Mouse (Mus musculus): Measurements from ENCODE around the gene Simc1.
A peak's percentile ranks its signal among the peaks of the same experiment; 100 is the strongest.
"Not testable (repeated sequence)": the region's sequence is repeated elsewhere in the genome, so short reads cannot be mapped to it uniquely, and the experiment has no call there.

Simc1 gene

GRCm38 (mm10) chr13:54503604-54504521, at the start of gene Simc1:
Gene Simc1 (plus strand): TSS chr13:54503779.
- no peak for DNase-seq (ENCODE audit: low spot score)

DNA sequence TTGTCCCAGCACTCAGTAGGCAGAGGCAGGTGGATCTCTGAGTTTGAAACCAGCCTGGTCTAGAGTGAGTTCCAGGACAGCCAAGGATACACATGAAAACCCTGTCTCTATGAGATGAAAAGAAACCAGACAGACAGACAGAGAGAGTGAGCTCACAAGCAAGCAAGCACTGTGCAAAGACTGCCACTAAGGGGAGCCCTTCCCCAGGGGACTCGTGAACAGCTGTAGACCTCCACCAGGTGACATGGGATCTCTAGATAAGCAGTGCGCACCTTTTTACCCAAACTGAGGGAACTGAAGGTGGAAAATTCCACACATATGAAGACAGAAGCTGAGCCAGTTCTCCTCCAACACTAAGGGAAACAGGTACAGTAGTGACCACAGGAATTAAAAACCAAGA, 46.5 kb upstream of the Simc1 start:
- DNase-seq (ENCODE audit: low spot score), result no peak

GRCm38 (mm10) chr13:54459282-54459681, 44.3 kb upstream of the Simc1 start:
- no peak for DNase-seq (ENCODE audit: low spot score)

GRCm38 (mm10) chr13:54468098-54469011, 35.2 kb upstream of the Simc1 start, which contains the start of gene Thoc3:
Gene Thoc3 (minus strand): TSS chr13:54468849.
- peak; percentile 50 for DNase-seq (ENCODE audit: low spot score)

- no peak for DNase-seq (ENCODE audit: low spot score)
Measured at GRCm38 (mm10) chr13:54469012-54469354, 34.6 kb upstream of the Simc1 start.

GRCm38 (mm10) chr13:54471967-54472366, 31.6 kb upstream of the Simc1 start:
- DNase-seq (ENCODE audit: low spot score), result no peak

DNA sequence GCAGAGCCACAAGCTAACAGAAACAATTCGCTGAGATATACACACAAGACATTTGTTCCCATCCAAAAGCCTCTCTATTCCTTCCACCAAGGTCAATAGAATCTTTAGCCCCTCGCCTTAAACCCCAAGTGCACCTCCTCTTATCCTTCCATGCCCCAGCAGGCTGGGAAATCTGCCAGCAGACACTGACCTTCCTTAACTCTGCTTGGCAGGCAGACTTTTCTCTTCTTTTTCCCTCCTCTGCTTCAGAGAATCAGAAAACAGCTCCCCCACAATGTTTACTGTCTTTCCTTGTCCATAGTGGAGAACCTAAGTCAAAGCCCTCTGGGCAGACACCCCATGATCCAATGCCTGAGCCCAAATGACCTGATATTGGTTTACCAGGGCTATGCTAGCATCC, 28.6 kb upstream of the Simc1 start:
- no peak for DNase-seq (ENCODE audit: low spot score)

DNA sequence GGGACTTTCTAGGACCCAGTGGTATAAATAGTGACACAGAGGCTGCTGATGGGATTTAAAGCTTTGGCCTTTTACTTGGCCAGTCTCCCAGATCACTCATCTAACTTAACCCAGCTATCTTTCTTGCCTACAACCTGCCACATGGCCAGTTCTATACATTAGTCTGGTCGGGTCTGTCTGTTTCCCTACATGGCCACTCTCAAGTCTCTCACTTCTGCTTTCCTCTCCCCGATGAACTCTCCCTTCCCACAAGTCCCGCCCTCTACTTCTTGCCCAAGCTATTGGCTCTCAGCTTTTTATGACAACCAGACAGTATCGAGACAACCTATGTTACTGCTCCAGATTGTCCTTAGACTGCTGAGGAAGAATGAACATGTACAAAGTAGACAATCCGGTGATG, 27.9 kb upstream of the Simc1 start:
- no peak for DNase-seq (ENCODE audit: low spot score)

DNA sequence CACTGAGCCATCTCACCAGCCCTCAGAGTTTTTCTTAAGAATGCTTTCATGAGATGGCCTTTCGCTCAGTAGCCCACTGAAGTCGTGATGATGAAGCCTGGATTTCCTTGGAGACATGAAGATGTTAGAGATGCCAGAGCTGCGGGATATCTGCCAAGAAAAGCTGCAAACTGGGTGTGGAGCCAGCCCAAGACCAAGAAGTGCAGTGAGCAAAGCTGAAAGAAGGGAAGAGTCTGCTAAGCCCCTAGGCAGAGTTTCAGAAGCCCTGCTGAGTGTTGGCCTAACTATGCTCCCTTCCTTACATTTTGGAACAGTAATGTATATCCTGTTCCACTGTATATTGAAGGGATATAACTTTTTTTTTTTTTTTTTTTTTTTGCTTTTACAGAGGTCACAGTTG, 24.3 kb upstream of the Simc1 start:
- no peak for DNase-seq (ENCODE audit: low spot score)

DNA sequence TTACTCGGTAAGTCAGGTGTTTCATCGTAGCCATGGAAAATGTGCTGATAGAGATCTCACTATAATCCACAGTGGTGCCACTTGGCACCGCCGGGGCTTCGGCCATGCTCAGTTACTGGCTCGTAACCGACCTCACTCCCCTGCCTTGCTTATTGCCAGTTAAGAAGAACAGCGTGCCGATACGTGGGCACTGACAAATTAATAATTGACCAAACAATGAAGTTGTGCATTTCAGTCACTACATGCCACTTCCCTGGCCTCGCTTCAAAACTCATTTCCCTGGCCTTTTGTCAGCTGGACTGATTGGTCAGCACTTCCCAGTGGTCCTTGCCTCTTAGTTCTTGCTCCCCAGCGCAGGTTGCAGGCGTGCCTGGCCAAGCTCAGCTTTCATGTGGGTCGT, 22.1 kb upstream of the Simc1 start:
- DNase-seq (ENCODE audit: low spot score), result no peak

GRCm38 (mm10) chr13:54490411-54490810, 13.2 kb upstream of the Simc1 start:
- no peak for DNase-seq (ENCODE audit: low spot score)

GRCm38 (mm10) chr13:54491381-54491780, 12.2 kb upstream of the Simc1 start:
- DNase-seq (ENCODE audit: low spot score), result no peak

DNA sequence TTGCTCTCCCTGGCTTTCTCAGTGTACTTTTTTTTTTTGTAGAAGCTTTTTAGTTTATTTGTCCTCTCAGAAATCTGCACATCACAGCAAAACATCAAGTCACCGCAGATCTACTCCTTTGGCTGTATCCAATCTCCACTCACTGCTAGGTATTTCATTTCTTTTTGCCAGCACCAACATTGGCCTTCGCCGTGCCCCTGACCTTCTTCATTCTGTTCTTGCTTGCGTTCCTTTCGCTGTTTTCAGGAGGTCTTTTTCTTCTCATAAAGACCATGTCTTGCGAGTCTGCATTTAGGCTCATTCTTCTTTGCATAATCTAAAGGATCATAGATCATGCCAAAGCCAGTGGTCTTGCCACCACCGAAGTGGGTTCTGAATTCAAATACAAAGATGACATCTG, 4.0 kb upstream of the Simc1 start:
- not testable (repeated sequence) for DNase-seq (ENCODE audit: low spot score)

DNA sequence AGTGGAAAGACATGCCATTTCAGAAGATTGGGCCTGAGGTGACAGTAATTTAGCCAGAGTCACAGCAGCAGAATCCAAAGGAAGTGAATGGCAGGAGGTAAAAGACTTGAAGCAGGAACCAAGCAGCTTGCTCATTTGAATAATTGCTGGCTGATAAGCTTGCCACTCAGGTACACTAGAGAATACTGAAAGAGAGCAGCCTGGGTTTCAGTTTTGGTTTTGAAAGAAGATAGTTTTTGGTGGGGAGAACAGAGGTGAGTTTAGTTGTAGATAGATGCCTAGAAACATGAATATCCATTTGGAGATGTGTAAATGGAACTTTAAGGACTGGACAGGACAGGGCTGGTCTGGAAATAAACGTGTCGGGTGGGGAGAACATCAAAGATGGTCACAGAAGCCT, 2.2 kb upstream of the Simc1 start:
- DNase-seq (ENCODE audit: low spot score), result no peak

- no peak for DNase-seq (ENCODE audit: low spot score)
Measured at GRCm38 (mm10) chr13:54501957-54502690, 1.5 kb upstream of the Simc1 start.

GRCm38 (mm10) chr13:54503278-54503603, 338 bp upstream of the Simc1 start:
- no peak for DNase-seq (ENCODE audit: low spot score)

DNA sequence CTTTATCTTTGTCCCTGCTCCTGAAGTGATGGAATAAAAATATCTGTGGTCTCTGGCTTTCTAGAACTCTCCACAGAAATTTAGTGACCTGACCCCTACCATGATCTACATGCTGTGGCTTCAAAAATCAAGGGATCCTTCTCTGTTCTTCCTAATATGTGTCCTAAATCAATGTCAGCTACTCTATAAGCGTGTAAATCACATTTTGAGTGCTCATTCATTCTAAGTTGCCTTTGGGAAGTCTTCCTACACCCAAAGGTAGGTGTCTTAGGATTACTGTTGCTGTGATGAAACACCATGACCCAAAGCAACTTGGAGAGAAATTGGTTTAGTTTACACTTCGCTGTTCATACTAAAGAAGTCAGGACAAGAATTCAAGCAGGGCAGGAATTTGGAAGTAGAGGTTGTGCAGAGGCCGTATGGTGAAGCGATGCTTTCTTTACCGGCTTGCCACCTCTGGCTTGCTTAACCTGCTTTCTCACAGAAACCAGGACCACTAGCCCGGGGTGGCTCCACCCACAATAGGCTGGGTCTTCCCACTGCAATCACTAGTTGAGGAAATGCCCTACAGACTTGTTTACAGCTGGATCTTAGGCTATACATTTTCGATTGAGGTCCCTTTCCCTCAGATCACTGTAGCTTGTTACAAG, 1.2 kb downstream of the Simc1 start:
- DNase-seq (ENCODE audit: low spot score), result no peak

DNA sequence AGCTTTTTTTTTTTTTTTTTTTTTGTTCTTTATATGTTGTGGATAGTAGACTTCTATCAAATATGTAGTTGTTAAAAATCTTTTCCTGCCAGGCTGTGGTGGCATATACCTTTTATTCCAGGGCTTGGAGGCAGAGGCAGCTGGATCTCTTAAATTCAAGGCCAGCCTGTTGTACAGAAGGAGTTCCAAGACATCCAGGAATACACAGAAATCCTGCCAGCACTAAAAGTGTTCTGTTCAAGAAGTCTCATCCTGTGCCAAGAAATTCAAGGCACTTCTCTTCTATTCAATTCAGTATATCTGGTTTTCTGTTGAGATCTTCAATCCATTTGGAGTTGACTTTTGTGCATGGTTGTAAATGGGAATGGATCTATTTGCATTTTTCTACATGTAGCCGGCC, 2.3 kb downstream of the Simc1 start:
- no peak for DNase-seq (ENCODE audit: low spot score)

DNA sequence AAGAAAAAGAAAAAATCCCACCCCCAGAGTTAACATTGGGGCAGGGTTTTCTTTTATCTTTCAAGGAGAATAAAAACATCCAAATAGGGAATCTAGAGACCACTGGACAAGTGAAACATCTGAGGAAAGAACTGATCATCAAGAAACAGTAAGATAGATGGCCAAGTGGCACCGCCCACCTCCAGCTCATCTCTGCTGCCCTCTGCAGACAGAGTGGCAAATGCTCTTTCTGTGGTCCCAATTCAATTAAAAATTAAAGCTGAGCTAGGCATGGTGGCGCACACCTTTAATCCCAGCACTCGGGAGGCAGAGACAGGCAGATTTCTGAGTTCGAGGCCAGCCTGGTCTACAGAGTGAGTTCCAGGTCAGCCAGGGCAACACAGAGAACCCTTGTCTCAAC, 16.6 kb downstream of the Simc1 start:
- no peak for DNase-seq (ENCODE audit: low spot score)

- no peak for DNase-seq (ENCODE audit: low spot score)
Measured at GRCm38 (mm10) chr13:54521181-54521580, 17.6 kb downstream of the Simc1 start.

DNA sequence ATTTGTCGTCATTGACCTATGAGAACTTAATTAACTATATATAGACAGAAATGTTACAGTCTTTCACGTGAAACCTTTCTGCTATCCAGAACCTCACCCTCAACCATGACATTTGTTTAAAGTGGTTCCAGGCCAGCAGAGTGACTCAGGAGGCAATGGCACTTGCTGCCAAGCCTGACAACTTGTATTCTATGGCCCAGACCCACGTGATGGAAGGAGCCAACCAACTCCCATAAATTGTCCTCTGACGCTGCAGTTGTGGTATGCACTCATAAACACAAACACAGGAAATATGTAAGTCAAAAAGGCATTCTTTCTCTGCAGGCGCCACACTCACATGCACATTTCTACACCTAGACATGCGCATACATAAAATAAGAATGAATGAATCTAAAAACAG, 23.6 kb downstream of the Simc1 start:
- DNase-seq (ENCODE audit: low spot score), result no peak

- no peak for DNase-seq (ENCODE audit: low spot score)
Measured at GRCm38 (mm10) chr13:54532134-54532533, 28.6 kb downstream of the Simc1 start.
